Mouse (Mus musculus) lung, embryonic 14.5 days (tissue): ENCODE measurements around the gene Dpep3. TPM values are rescaled to one million over a fixed set of nuclear protein-coding genes. Genes with fewer than 3 reads are reported as not detected.

ENCODE experiments used
- ATAC-seq: fragments of 200-750 bp; cut with Nextera tagmentation; 2 replicates; pipeline ENCODE4 v1.8.0; 2017; ENCODE audit warnings: mild to moderate bottlenecking, moderate TSS enrichment, moderate library complexity; ENCODE audit not compliant: insufficient read depth
- DNase-seq: peaks from one replicate; pipeline ENCODE4 v3.0.0-alpha.2; 2015
- H3K27ac ChIP-seq: fragments of 300-500 bp; sonication (generic); 2 replicates; pipeline ENCODE4 v1.5.1; 2014; ENCODE audit warnings: low read depth, mild to moderate bottlenecking, moderate library complexity
- H3K27me3 ChIP-seq: fragments of 300-500 bp; sonication (generic); 2 replicates; pipeline ENCODE4 v1.6.1; 2014; ENCODE audit warnings: low read length, control low read depth; ENCODE audit not compliant: insufficient read depth
- H3K36me3 ChIP-seq: fragments of 300-500 bp; sonication (generic); 2 replicates; pipeline ENCODE4 v1.6.1; 2014; ENCODE audit warnings: control low read depth; ENCODE audit not compliant: insufficient read depth
- H3K4me1 ChIP-seq: fragments of 300-500 bp; sonication (generic); 2 replicates; pipeline ENCODE4 v1.6.1; 2014; ENCODE audit warnings: antibody characterized with exemption, control low read depth; ENCODE audit not compliant: insufficient read depth
- H3K4me2 ChIP-seq: fragments of 300-500 bp; sonication (generic); 2 replicates; pipeline ENCODE4 v1.6.1; 2014; ENCODE audit warnings: mild to moderate bottlenecking
- H3K4me3 ChIP-seq: fragments of 300-500 bp; sonication (generic); 2 replicates; pipeline ENCODE4 v1.5.1; 2014; ENCODE audit warnings: low read depth, low read length
- H3K9ac ChIP-seq: fragments of 300-500 bp; sonication (generic); 2 replicates; pipeline ENCODE4 v1.6.1; 2014
- H3K9me3 ChIP-seq: fragments of 300-500 bp; sonication (generic); 2 replicates; pipeline ENCODE4 v1.6.1; 2016; ENCODE audit warnings: low read depth, low read length, control low read depth
- CTCF ChIP-seq: IDR thresholded peaks from 2 replicates; pipeline ENCODE4 v1.5.1; 2016; ENCODE audit warnings: antibody characterized with exemption, low read depth
- WGBS: fragments of 180-500 bp; shearing (Covaris S2); extraction: QIAGEN DNeasy Blood & Tissue Kit; methylation state at CpG from one replicate; pipeline ENCODE4 v1.1.7; 2014; 5-methylcytosine and 5-hydroxymethylcytosine counted together
- polyA plus RNA-seq: library from polyadenylated mRNA; unstranded; fragments of >200 nt; fragmentation: Nextera tagmentation; extraction: Ambion mirVana; gene quantifications from 2 replicates; pipeline ENCODE4 v1.2.1, GENCODE M21; 2014

Gene Dpep3
- polyA plus RNA-seq, 1 experiment from 2014 or later, result not detected

GRCm38 (mm10) chr8:105949350-105949749 is 29.9 kb downstream of the Dpep3 start:
- peak; percentile 85 for DNase-seq
- no peaks in the 10 kb centered on the region for H3K9me3 ChIP-seq
- no peaks in the 10 kb centered on the region for H3K27me3 ChIP-seq
- no peak for TF ChIP-seq CTCF
- no peak overlapping the region for H3K9ac ChIP-seq
- 58% methylated on average over 10 of the region's 10 CpGs for WGBS
- no peak overlapping the region for H3K4me3 ChIP-seq
- H3K36me3 ChIP-seq, result peaks cover 92% of the 10 kb centered on the region
- no peak overlapping the region for H3K4me2 ChIP-seq
- H3K27ac ChIP-seq, result no peak overlapping the region; the same call in 1 of the 2 replicates
- peak; percentile 53 for ATAC-seq
- no peaks in the 10 kb centered on the region for H3K4me1 ChIP-seq

GRCm38 (mm10) chr8:105943321-105943739 is 35.9 kb downstream of the Dpep3 start, which contains the start of gene Lcat:
Gene Lcat (minus strand): TSS chr8:105943382.
- no peaks in the 10 kb centered on the region for H3K27me3 ChIP-seq
- TF ChIP-seq CTCF, result no peak
- H3K4me1 ChIP-seq, result no peaks in the 10 kb centered on the region
- H3K36me3 ChIP-seq, result peaks cover 69% of the 10 kb centered on the region
- ATAC-seq, result no peak
- H3K9ac ChIP-seq, result no peak within 1 kb of the TSS
- DNase-seq, result no peak
- no peak within 1 kb of the TSS for H3K4me3 ChIP-seq
- H3K9me3 ChIP-seq, result no peaks in the 10 kb centered on the region
- H3K4me2 ChIP-seq, result no peak within 1 kb of the TSS
- H3K27ac ChIP-seq, result no peak within 1 kb of the TSS
- 75% methylated on average over 8 of the region's 8 CpGs for WGBS

- no peak for DNase-seq
- 89% methylated on average over 5 of the region's 5 CpGs for WGBS
- no peak for TF ChIP-seq CTCF
These were observed 36.7 kb downstream of the Dpep3 start for GRCm38 (mm10) chr8:105942542-105942941.

GRCm38 (mm10) chr8:105942026-105942425 is 37.2 kb downstream of the Dpep3 start:
- H3K4me2 ChIP-seq, result no peak overlapping the region
- no peak overlapping the region for H3K9ac ChIP-seq
- no peaks in the 10 kb centered on the region for H3K27me3 ChIP-seq
- WGBS, result 90% methylated on average over 11 of the region's 11 CpGs
- peaks cover 57% of the 10 kb centered on the region for H3K36me3 ChIP-seq
- H3K9me3 ChIP-seq, result no peaks in the 10 kb centered on the region
- H3K4me1 ChIP-seq, result no peaks in the 10 kb centered on the region
- no peak for DNase-seq
- no peak for ATAC-seq
- no peak for TF ChIP-seq CTCF
- H3K27ac ChIP-seq, result no peak overlapping the region
- no peak overlapping the region for H3K4me3 ChIP-seq

More at GRCm38 (mm10) chr8:105942542-105942941, 36.7 kb downstream of the Dpep3 start:
- H3K4me2 ChIP-seq, result no peak overlapping the region
- H3K27ac ChIP-seq, result no peak overlapping the region
- no peak overlapping the region for H3K4me3 ChIP-seq
- peaks cover 62% of the 10 kb centered on the region for H3K36me3 ChIP-seq
- ATAC-seq, result no peak
- no peaks in the 10 kb centered on the region for H3K27me3 ChIP-seq
- no peak overlapping the region for H3K9ac ChIP-seq
- no peaks in the 10 kb centered on the region for H3K4me1 ChIP-seq
- no peaks in the 10 kb centered on the region for H3K9me3 ChIP-seq

- Histone ChIP-seq H3K27me3 (no peaks in the 10 kb centered on the region), H3K9ac (peak within 1 kb of the TSS; percentile 75), H3K4me2 (peak within 1 kb of the TSS; percentile 96), H3K4me1 (peaks cover 5% of the 10 kb centered on the region; the same call in 1 of the 2 replicates), H3K36me3 (peaks cover 19% of the 10 kb centered on the region), H3K9me3 (no peaks in the 10 kb centered on the region), H3K4me3 (peak within 1 kb of the TSS; percentile 70), H3K27ac (peak within 1 kb of the TSS; percentile 69)
- no peak for TF ChIP-seq CTCF
- ATAC-seq, result no peak
- WGBS, result 8% methylated on average over 4 of the region's 4 CpGs
- DNase-seq, result peak; percentile 47
These were observed 40.9 kb downstream of the Dpep3 start, which contains the start of gene Psmb10 for GRCm38 (mm10) chr8:105938306-105938669. Gene Psmb10 (minus strand): TSS chr8:105938444.

GRCm38 (mm10) chr8:105937496-105938305 is 41.5 kb downstream of the Dpep3 start:
- ATAC-seq (peak; percentile 42), DNase-seq (peak; percentile 55)
- 2% methylated on average over 33 of the region's 33 CpGs for WGBS
- H3K4me1 ChIP-seq, result peaks cover 5% of the 10 kb centered on the region; the same call in 1 of the 2 replicates
- TF ChIP-seq CTCF, result no peak
- peak overlapping the region; percentile 70 for H3K4me3 ChIP-seq
- peaks cover 14% of the 10 kb centered on the region for H3K36me3 ChIP-seq
- H3K9me3 ChIP-seq, result no peaks in the 10 kb centered on the region
- peak overlapping the region; percentile 75 for H3K9ac ChIP-seq
- peak overlapping the region; percentile 69 for H3K27ac ChIP-seq
- peak overlapping the region; percentile 96 for H3K4me2 ChIP-seq
- no peaks in the 10 kb centered on the region for H3K27me3 ChIP-seq

GRCm38 (mm10) chr8:105936866-105937475 is 42.3 kb downstream of the Dpep3 start:
- H3K4me1 ChIP-seq, result peaks cover 5% of the 10 kb centered on the region; the same call in 1 of the 2 replicates
- no peak for TF ChIP-seq CTCF
- peak overlapping the region; percentile 70 for H3K4me3 ChIP-seq
- ATAC-seq, result peak; percentile 86
- H3K9ac ChIP-seq, result peak overlapping the region; percentile 75
- peak overlapping the region; percentile 69 for H3K27ac ChIP-seq
- DNase-seq, result peak; percentile 94
- no peaks in the 10 kb centered on the region for H3K9me3 ChIP-seq
- H3K4me2 ChIP-seq, result peak overlapping the region; percentile 96
- under 1% methylated on average over 30 of the region's 30 CpGs for WGBS
- H3K36me3 ChIP-seq, result peaks cover 12% of the 10 kb centered on the region; the same call in 1 of the 2 replicates
- H3K27me3 ChIP-seq, result no peaks in the 10 kb centered on the region
